Mouse (Mus musculus): ENCODE measurements around the gene Pfkfb2.
"Not testable (repeated sequence)": the region's sequence is repeated elsewhere in the genome, so short reads cannot be mapped to it uniquely, and the experiment has no call there.

Pfkfb2 gene

GRCm38 (mm10) chr1:130699937-130700633 lies 29.0 kb downstream of the Pfkfb2 start:
- DNase-seq (ENCODE audit: extremely low read depth, low read depth): no peak

- DNase-seq (ENCODE audit: extremely low read depth, low read depth): no peak
Measured at GRCm38 (mm10) chr1:130698601-130699000, 30.5 kb downstream of the Pfkfb2 start.

GRCm38 (mm10) chr1:130683905-130684304 lies 45.1 kb downstream of the Pfkfb2 start:
- peak; percentile 29 for DNase-seq (ENCODE audit: extremely low read depth, low read depth)

- no peak for DNase-seq (ENCODE audit: extremely low read depth, low read depth)
Measured at GRCm38 (mm10) chr1:130681656-130682413, 47.2 kb downstream of the Pfkfb2 start.

GRCm38 (mm10) chr1:130681075-130681474 lies 48.0 kb downstream of the Pfkfb2 start:
- DNase-seq (ENCODE audit: extremely low read depth, low read depth): no peak

DNA sequence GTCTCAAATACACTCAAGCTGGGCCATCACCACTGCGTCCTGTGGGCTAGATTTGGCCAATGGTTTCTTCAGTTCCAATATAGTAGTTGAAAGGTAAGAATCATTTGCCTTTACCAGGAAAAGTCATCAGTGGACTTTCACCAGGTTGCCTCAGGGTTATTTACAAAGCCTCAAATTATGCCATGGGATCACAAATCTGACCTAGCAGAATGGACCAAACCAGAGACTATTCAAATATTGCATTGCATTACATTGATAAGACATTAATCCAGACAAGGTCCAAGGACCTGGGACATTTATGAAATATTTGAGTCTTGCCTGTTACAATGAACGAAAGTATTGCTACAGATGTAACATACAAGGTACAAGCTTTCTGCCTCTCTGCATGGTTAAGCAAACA lies 50.5 kb downstream of the Pfkfb2 start:
- no peak for DNase-seq (ENCODE audit: extremely low read depth, low read depth)

DNA sequence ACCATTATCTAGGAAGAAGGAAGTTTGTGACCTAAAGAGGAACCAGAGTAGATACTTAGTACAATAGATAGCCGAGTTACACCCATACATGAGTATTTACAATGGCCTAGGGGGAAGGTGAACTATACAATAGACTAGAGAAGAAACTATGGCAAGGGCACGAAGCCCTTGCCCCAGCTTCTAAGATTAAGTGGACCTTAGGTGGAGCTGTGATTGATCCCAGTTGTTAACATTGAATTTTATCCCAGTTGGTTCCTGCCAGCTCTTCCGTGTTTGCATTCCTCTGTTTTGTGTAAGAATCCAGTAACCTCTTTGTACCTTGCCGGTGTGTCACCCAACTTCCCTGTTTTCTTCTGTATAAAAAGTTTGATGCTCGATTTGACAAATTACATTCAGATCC lies 65.5 kb downstream of the Pfkfb2 start:
- DNase-seq (ENCODE audit: extremely low read depth, low read depth): peak; percentile 13

DNA sequence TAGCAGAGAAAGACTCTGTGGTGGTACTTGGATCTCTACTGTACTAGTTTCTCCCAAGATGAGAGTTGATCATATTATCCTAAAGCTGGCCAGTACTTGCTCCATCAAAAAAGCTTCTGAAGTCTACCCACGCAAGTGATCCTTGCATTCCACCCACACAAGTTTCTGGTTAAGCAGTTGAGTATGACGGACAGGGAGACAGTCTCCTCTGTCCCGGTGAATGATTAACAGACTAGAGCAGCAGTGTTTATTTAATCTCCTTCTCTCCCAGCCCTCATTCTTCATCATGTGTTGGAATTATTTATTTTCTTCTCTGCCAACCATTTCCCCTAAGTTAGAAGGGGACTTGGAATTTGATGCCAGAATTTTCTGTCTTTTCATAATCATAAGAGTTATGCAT lies 67.6 kb downstream of the Pfkfb2 start, which contains the start of gene C4bp:
Gene C4bp (minus strand): TSS at position 179 of the 400 bp plus-strand sequence.
- DNase-seq (ENCODE audit: extremely low read depth, low read depth): no peak

DNA sequence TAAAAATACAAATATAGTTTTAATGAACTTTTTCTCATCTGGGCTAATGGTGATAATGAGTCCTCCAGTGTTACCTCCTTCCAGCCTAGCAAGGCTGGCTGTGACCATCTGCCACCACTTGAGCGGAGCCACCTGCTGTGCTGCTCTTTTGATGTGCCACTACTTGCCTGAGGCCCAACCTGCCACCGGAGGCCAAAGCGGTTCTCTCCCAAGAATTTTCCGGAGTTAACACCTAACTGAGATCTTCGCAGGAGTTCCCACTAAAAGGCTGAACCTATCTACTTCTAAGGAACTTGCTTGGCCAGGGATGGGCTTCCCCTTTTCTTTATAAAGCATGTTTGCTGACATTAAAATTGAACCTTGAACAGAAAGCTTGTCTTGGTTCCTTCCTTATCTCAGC lies 69.4 kb downstream of the Pfkfb2 start:
- not testable (repeated sequence) for DNase-seq (ENCODE audit: extremely low read depth, low read depth)

GRCm38 (mm10) chr1:130644103-130644502 lies 85.0 kb downstream of the Pfkfb2 start:
- DNase-seq (ENCODE audit: extremely low read depth, low read depth): no peak

- DNase-seq (ENCODE audit: extremely low read depth, low read depth): no peak
Measured at GRCm38 (mm10) chr1:130640967-130641366, 88.1 kb downstream of the Pfkfb2 start.
